Mouse (Mus musculus) c-Kit-positive CD71-positive TER-119-negative erythroid progenitor cells, embryonic 14.5 days (primary cell): ENCODE data around the gene Sh3rf1.
A peak's percentile ranks its signal among the peaks of the same experiment; 100 is the strongest.
"Not testable (repeated sequence)": the region's sequence is repeated elsewhere in the genome, so short reads cannot be mapped to it uniquely, and the experiment has no call there.

ENCODE experiments used
- DNase-seq: peaks from one replicate; pipeline ENCODE4 v3.0.0-alpha.2; 2013; ENCODE audit warnings: low read depth

Sh3rf1 gene

DNA sequence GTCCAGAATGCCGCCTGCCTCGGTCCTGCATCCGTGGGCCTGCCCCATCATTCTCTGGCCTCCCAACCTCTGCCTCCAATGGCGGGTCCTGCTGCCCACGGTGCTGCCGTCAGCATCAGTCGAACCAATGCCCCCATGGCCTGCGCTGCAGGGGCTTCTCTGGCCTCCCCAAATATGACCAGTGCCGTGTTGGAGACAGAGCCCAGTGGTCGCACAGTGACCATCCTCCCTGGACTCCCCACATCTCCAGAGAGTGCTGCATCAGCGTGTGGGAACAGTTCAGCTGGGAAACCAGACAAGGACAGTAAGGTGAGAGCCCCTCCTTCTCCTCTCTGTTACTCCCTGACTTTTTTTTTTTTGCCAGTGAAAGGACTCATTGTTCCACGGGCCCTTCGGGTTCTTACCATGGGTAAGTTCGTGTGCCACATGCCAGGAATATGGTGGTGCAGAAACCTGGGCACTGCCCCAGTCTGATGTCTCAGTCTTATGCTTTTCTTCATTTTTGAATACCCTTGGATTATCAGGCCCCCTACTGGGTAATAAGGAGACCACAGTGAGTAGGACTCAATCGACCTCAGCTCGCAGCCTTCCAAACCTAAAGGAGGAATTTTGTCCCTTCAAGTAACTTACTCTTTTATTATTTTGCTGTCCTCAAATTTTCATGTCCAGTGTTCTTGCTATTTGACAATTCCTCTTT, 150.5 kb downstream of the Sh3rf1 start:
- no peak for DNase-seq

DNA sequence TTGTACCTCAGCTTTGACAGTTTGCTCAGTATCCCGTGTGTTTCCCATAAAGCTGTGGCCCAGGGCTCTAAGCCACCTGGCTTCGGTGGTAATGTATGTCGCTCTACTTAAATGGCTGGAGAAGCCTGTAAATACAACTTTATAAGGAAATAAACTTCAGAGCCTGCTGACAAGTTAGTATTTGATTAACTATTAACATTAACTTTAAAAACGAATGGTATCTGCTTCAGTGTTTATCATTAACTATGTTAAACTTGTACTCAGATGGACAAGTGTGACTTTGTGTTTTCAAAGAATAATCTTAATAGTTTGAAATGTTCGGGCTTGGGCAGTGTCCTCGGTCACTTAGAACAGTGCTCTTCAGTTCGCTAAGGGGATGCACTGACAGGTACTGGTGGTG, 151.5 kb downstream of the Sh3rf1 start:
- no peak for DNase-seq

DNA sequence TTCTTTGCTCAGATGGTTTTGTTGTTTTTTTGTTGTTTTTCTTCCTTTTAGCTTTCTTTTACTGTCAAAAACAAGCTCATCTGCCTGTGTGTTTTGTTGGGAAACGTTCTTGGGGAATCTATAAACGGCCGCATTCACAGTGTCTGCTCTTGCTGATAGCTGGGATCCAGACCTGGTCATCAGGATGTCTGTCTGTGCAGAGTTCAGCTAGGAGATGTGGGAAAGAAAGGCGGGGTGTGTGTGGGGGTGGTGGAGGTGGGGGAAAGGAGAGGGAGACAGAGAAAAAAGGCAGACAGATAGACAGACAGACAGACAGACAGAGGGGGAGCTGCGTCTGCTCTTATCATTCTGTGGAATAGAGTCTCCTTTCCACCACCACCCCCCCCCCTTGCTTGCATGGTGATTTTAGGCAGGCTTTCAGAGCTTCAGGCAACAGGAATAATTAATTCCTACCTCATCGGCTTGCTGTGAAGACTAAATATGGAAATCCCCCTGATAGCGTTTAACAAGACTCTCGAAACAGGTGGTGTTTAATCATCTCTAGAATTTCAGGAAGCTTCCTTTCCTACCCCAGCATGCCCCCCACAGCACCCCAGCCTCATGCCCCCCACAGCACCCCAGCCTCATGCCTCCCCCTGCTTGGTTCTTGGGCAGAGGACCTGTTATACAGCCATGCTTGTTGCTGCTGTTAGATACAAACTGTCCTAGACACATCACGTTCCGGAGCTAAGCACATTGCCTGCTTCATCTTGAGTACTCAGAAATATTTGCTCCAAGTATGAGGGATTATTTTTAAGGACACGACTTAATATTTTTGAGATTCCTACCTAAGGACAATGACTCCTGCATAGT, 155.4 kb downstream of the Sh3rf1 start:
- DNase-seq = no peak

DNA sequence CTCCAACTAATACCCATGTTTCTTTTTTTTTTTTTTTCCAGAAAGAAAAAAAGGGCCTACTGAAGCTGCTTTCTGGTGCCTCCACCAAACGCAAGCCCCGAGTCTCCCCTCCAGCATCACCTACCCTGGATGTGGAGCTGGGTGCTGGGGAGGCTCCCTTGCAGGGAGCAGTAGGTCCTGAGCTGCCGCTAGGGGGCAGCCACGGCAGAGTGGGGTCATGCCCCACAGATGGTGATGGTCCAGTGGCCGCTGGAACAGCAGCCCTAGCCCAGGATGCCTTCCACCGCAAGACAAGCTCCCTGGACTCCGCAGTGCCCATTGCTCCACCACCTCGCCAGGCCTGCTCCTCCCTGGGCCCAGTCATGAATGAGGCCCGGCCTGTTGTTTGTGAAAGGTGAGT, 160.9 kb downstream of the Sh3rf1 start:
- no peak for DNase-seq

DNA sequence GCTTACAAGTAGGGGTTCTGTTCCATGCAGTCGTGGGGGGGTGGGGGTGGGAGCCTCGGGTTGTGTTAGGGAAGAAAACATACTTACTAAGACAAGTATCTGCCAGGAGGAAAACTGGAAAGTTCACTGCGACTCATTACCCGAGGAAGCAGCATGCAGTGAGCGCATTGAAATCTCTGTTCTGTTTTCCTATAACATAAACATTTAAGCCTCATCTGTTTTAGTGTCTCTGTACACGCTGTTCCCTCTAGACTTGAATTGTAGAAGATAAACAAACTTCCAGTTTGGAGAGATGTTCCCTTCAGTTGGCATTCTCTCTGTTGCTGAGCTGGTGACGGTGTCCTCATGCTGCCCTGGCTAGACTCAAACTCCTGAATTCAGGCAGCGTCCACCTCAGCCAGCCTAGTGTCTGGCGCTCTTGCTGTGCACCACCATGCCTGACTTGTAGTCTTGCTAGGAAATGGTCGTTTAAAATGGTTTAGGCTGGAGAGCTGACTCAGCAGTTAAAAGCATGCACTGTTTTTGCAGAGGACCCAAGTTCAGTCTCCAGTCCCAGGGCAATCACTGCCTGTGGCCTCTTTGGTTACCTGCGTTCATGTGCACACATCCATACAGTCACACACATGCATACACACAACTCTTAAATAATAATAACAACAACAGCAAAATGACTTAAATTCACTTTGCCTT, 162.0 kb downstream of the Sh3rf1 start:
- no peak for DNase-seq

DNA sequence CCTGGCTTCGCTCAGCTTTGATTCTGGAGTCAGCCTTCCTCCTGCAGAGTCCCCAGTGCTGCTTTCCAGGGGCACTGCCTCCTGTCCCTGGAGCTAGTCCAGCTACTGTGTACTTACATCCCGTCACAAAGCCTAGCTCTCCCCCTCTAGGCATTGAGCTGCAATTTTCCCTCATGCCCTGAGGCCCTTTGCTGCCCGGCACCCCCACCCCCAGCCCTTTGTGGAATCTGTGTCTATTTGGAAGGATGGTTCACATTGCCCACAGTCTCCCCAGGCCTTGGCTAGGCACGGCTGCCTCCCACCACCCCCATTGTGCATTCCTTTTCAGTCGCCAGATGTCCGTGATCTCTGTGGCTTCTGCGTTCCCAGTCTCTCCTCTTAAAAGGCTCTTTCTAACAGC, 163.0 kb downstream of the Sh3rf1 start:
- no peak for DNase-seq

DNA sequence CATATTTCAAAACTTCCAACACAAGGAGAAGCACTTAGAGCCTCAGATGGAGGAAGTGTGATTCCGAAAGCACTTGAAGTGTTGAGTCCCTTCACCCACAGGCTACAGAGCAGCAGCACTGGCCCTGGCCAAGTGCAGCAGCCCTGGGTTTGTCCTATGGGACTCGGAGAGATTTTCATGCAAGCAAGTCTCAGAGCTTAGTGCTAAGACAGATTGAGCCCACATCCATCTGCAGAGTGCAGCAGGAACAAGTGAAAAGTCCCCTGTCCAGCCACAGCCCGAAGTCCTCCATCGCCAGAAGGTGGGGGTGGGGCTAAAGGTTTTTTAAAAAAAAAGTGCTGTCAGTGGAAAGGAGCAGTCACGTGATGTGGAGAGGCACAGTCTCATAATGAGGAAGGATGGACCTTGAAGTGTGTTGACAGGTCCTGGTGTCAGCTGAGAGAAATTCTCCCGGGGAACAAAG, 163.9 kb downstream of the Sh3rf1 start:
- no peak for DNase-seq

GRCm38 (mm10) chr8:61388341-61388740, 164.7 kb downstream of the Sh3rf1 start:
- DNase-seq = no peak

DNA sequence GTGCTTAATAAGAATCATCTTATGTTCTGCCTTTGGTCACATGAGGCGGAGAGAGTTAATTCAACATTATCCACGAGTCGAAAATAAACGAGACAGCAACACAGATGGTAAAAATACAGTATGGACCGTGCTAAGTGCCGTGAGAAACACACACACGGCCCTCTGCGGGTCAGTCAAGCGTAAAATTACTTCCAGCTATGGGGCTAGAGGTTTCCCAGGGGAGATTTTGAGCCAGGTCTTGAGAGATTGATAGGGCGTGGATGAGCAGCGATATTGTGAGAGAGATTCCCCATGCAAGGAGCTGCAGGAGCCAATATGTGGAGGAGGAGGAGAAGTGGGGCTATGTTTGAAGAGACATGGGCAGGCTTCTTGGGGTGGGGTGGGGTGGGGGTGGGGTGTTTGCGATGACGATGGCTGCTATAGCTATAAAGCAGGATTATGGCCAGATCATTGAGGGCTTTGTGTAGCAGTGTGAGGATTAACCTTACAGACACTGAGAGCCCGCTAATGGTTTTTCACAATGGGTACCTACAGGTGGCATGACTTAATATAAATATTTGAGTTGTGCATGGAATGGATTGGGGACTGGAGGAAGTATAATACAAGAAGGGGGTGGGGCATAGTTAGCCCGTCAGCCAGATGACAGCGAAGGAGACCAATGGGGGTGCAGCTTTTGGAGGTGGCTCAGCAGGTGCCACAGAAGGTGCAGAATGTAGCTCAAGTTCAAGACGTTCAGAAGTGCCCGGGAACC, 166.8 kb downstream of the Sh3rf1 start:
- no peak for DNase-seq

DNA sequence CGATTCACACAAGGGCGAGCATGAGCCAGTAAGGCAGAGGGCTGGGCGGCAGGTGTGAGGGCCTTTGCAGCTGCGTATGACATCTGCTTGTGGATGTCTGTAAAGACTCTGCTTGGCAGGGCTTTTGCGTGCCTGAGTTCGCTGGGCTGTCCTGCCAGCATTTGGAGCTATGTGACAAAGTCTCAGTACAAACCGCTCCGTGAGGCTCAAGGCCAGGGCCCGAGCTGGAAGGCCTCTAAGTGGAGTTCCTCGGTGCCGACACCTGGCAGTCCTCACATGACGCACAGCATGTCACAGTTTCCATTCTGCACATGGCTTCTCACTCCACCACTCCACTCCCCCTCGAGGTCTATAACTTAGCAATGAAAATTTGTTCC, 167.4 kb downstream of the Sh3rf1 start:
- DNase-seq = no peak

- DNase-seq = no peak
These were observed 173.5 kb downstream of the Sh3rf1 start for GRCm38 (mm10) chr8:61397139-61397538.

- peak; percentile 50 for DNase-seq
These were observed 174.1 kb downstream of the Sh3rf1 start for GRCm38 (mm10) chr8:61397755-61398154.

DNA sequence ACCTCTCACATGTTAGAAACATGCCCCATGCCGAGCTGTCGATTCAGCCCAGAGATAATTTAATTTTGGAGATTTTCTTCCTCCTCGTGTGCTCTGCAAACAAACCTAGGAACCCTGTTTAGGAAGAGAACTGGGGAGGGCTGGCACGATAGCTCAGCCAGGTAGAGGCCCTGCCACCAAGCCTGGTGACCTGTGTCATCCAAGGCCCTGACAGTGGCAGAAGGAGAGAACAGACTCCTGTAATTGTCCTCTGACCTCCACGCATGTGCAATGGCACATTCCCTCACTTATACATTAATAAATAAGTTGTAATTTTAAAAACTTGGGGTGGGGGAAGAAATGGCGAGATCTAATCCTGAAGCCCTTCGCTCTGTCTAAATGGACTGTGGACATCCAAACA, 179.2 kb downstream of the Sh3rf1 start:
- DNase-seq = no peak

DNA sequence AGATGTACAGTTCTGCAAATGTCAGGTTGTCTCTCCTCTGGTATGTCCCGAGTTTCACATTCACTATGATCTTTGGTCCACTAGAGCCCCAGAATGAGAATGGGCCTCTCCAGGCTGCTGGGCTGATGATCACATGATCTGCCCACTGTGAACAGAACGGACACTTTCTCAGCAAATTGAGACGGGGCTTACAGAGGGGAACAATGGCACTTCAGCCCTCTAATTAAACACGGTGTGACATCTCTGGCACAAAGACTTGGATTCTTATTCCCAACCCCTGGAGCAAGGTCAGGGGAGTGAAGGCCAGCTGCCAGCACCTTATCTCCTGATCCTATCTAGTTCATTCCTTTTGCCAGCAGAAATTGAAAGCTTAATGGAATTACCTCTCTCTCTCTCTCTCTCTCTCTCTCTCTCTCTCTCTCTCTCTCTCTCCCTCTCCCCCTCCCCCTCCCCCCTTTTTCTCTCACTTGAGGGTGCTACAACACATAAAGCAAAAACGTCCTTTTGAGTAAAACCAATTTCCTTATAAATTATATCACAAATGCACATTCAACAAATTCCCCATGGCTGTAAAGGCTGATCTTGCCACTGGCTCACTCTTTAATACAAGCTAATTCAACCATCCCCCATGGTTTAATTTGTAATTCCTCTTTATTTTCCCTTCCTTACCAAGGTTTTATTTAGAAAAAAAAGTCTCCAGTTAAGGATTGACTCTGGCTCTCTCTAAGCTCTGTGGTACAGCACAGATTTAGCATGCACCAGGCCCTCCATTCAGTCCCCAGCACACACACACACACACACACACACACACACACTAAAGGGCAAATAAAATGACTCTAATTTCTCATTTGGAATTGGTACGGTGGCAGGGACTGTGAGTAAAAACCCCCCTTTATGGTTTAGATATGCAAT, 179.8 kb downstream of the Sh3rf1 start:
- DNase-seq = no peak

GRCm38 (mm10) chr8:61404178-61404560, 180.5 kb downstream of the Sh3rf1 start:
- no peak for DNase-seq

DNA sequence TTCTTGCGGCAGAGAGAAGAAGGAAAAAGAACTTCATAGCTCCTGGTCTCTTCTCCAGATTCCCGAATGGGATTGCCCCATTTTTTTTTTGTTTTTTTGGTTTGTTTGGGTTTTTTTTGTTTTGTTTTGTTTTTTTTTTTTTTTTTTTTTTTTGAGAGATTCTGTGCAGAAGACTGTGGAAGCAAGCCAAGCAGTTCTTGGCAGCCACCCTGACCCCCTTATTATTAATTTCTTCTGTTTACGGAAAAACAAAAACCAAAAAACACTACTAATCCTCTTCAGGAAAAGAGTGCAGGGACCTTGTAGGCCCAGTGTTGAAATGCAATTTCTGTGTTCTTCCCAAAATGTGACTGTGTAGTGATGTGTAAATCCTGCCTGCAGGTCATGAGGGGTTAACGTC, 185.4 kb downstream of the Sh3rf1 start:
- DNase-seq = no peak

DNA sequence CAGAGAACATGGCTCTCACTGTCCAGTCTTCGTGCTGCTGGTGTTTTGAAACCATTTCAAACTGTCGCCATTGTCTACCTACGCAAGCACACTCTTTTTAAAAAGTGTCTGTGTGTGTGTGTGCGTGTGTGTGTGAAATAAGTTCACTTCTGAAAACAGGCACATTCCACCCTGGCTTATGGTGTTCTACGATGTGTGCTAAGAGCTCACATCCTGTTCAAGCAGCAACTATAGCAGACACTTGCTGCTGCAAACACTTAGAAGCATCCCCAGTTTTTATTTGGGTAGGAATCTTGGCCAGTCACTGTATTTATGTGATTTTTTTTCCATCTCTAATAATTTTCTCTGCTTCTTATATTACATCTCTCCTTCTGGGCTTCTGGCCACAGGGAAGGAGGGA, 186.0 kb downstream of the Sh3rf1 start:
- not testable (repeated sequence) for DNase-seq

GRCm38 (mm10) chr8:61419521-61419920, 195.8 kb downstream of the Sh3rf1 start:
- DNase-seq = no peak

GRCm38 (mm10) chr8:61420166-61420565, 196.5 kb downstream of the Sh3rf1 start:
- no peak for DNase-seq

- DNase-seq = no peak
These were observed 197.9 kb downstream of the Sh3rf1 start for GRCm38 (mm10) chr8:61421606-61422005.

GRCm38 (mm10) chr8:61425125-61425524, 201.5 kb downstream of the Sh3rf1 start:
- DNase-seq = no peak
